Mouse (Mus musculus): ENCODE measurements around the gene Sugct. TPM values are rescaled to one million over a fixed set of nuclear protein-coding genes. Genes with fewer than 3 reads are reported as not detected.
A peak's percentile ranks its signal among the peaks of the same experiment; 100 is the strongest.

Gene Sugct
- polyA plus RNA-seq, 1 experiment from 2014 or later, result 3.6 TPM

GRCm38 (mm10) chr13:17296912-17297311 lies 398.4 kb downstream of the Sugct start:
- Histone ChIP-seq H3K36me3 (ENCODE audit: control insufficient read depth, insufficient read depth, low read length) (no peaks in the 10 kb centered on the region), H3K27me3 (ENCODE audit: control insufficient read depth, insufficient read depth, low read length) (no peaks in the 10 kb centered on the region), H3K4me1 (replicated peaks; ENCODE audit: control insufficient read depth, insufficient read depth, low read length) (no peaks in the 10 kb centered on the region), H3K9me3 (ENCODE audit: control insufficient read depth, low read length) (no peaks in the 10 kb centered on the region), H3K4me3 (ENCODE audit: low read depth, low read length) (no peak overlapping the region), H3K9ac (ENCODE audit: low read length) (no peak overlapping the region), H3K4me2 (ENCODE audit: low read depth, low read length, severe bottlenecking) (no peak overlapping the region), H3K27ac (ENCODE audit: low read depth, low read length) (no peak overlapping the region)
- WGBS, result 30% methylated on average over 4 of the region's 4 CpGs
- ATAC-seq (replicated peaks; ENCODE audit: low FRiP score) (peak; percentile 32; the same call in 1 of the 2 replicates), DNase-seq (ENCODE audit: low spot score) (no peak)

GRCm38 (mm10) chr13:17296460-17296859 lies 398.9 kb downstream of the Sugct start:
- no peaks in the 10 kb centered on the region for H3K36me3 ChIP-seq (ENCODE audit: control insufficient read depth, insufficient read depth, low read length)
- H3K9ac ChIP-seq (ENCODE audit: low read length), result no peak overlapping the region
- H3K27ac ChIP-seq (ENCODE audit: low read depth, low read length), result no peak overlapping the region
- WGBS, result 77% methylated on average over 3 of the region's 3 CpGs
- H3K9me3 ChIP-seq (ENCODE audit: control insufficient read depth, low read length), result no peaks in the 10 kb centered on the region
- no peak overlapping the region for H3K4me3 ChIP-seq (ENCODE audit: low read depth, low read length)
- H3K4me2 ChIP-seq (ENCODE audit: low read depth, low read length, severe bottlenecking), result no peak overlapping the region
- DNase-seq (ENCODE audit: low spot score), result no peak
- ATAC-seq (replicated peaks; ENCODE audit: low FRiP score), result no peak
- H3K27me3 ChIP-seq (ENCODE audit: control insufficient read depth, insufficient read depth, low read length), result no peaks in the 10 kb centered on the region
- no peaks in the 10 kb centered on the region for H3K4me1 ChIP-seq (replicated peaks; ENCODE audit: control insufficient read depth, insufficient read depth, low read length)

GRCm38 (mm10) chr13:17291057-17291456 lies 404.3 kb downstream of the Sugct start:
- Histone ChIP-seq H3K4me2 (ENCODE audit: low read depth, low read length, severe bottlenecking) (no peak overlapping the region), H3K9ac (ENCODE audit: low read length) (no peak overlapping the region), H3K4me1 (replicated peaks; ENCODE audit: control insufficient read depth, insufficient read depth, low read length) (no peaks in the 10 kb centered on the region), H3K27ac (ENCODE audit: low read depth, low read length) (no peak overlapping the region), H3K4me3 (ENCODE audit: low read depth, low read length) (no peak overlapping the region), H3K36me3 (ENCODE audit: control insufficient read depth, insufficient read depth, low read length) (no peaks in the 10 kb centered on the region), H3K9me3 (ENCODE audit: control insufficient read depth, low read length) (no peaks in the 10 kb centered on the region), H3K27me3 (ENCODE audit: control insufficient read depth, insufficient read depth, low read length) (no peaks in the 10 kb centered on the region)
- WGBS, result 90% methylated on average over 3 of the region's 3 CpGs
- DNase-seq (ENCODE audit: low spot score), result no peak
- no peak for ATAC-seq (replicated peaks; ENCODE audit: low FRiP score)

- WGBS, result 40% methylated on average over 1 of the region's 1 CpGs
- Histone ChIP-seq H3K4me2 (ENCODE audit: low read depth, low read length, severe bottlenecking) (no peak overlapping the region), H3K4me1 (replicated peaks; ENCODE audit: control insufficient read depth, insufficient read depth, low read length) (no peaks in the 10 kb centered on the region), H3K36me3 (ENCODE audit: control insufficient read depth, insufficient read depth, low read length) (no peaks in the 10 kb centered on the region), H3K9ac (ENCODE audit: low read length) (no peak overlapping the region), H3K27me3 (ENCODE audit: control insufficient read depth, insufficient read depth, low read length) (no peaks in the 10 kb centered on the region), H3K4me3 (ENCODE audit: low read depth, low read length) (no peak overlapping the region), H3K9me3 (ENCODE audit: control insufficient read depth, low read length) (no peaks in the 10 kb centered on the region), H3K27ac (ENCODE audit: low read depth, low read length) (no peak overlapping the region)
- DNase-seq (ENCODE audit: low spot score), result no peak
- no peak for ATAC-seq (replicated peaks; ENCODE audit: low FRiP score)
These were observed 407.0 kb downstream of the Sugct start for GRCm38 (mm10) chr13:17288377-17288776.

- H3K4me2 ChIP-seq (ENCODE audit: low read depth, low read length, severe bottlenecking), result no peak overlapping the region
- H3K4me3 ChIP-seq (ENCODE audit: low read depth, low read length), result no peak overlapping the region
- ATAC-seq (replicated peaks; ENCODE audit: low FRiP score) (no peak), DNase-seq (ENCODE audit: low spot score) (no peak)
- H3K36me3 ChIP-seq (ENCODE audit: control insufficient read depth, insufficient read depth, low read length), result no peaks in the 10 kb centered on the region
- H3K9me3 ChIP-seq (ENCODE audit: control insufficient read depth, low read length), result no peaks in the 10 kb centered on the region
- no peak overlapping the region for H3K9ac ChIP-seq (ENCODE audit: low read length)
- WGBS, result 88% methylated on average over 3 of the region's 3 CpGs
- H3K4me1 ChIP-seq (replicated peaks; ENCODE audit: control insufficient read depth, insufficient read depth, low read length), result no peaks in the 10 kb centered on the region
- no peaks in the 10 kb centered on the region for H3K27me3 ChIP-seq (ENCODE audit: control insufficient read depth, insufficient read depth, low read length)
- H3K27ac ChIP-seq (ENCODE audit: low read depth, low read length), result no peak overlapping the region
These were observed 449.4 kb downstream of the Sugct start for GRCm38 (mm10) chr13:17245936-17246335.

- Histone ChIP-seq H3K4me3 (ENCODE audit: low read depth, low read length) (no peak overlapping the region), H3K4me1 (replicated peaks; ENCODE audit: control insufficient read depth, insufficient read depth, low read length) (no peaks in the 10 kb centered on the region), H3K4me2 (ENCODE audit: low read depth, low read length, severe bottlenecking) (no peak overlapping the region), H3K36me3 (ENCODE audit: control insufficient read depth, insufficient read depth, low read length) (no peaks in the 10 kb centered on the region), H3K9me3 (ENCODE audit: control insufficient read depth, low read length) (no peaks in the 10 kb centered on the region), H3K9ac (ENCODE audit: low read length) (no peak overlapping the region), H3K27me3 (ENCODE audit: control insufficient read depth, insufficient read depth, low read length) (no peaks in the 10 kb centered on the region), H3K27ac (ENCODE audit: low read depth, low read length) (no peak overlapping the region)
- ATAC-seq (replicated peaks; ENCODE audit: low FRiP score) (no peak), DNase-seq (ENCODE audit: low spot score) (no peak)
- WGBS, result 69% methylated on average over 3 of the region's 3 CpGs
These were observed 478.8 kb downstream of the Sugct start for GRCm38 (mm10) chr13:17216524-17216923.

- ATAC-seq (replicated peaks; ENCODE audit: low FRiP score), result no peak
These were observed 482.7 kb downstream of the Sugct start for GRCm38 (mm10) chr13:17212681-17213080.

GRCm38 (mm10) chr13:17190180-17190762 lies 505.1 kb downstream of the Sugct start:
- ATAC-seq (replicated peaks; ENCODE audit: low FRiP score) (no peak), DNase-seq (ENCODE audit: low spot score) (no peak)
- H3K36me3 ChIP-seq (ENCODE audit: control insufficient read depth, insufficient read depth, low read length), result no peaks in the 10 kb centered on the region
- H3K27me3 ChIP-seq (ENCODE audit: control insufficient read depth, insufficient read depth, low read length), result no peaks in the 10 kb centered on the region
- no peaks in the 10 kb centered on the region for H3K4me1 ChIP-seq (replicated peaks; ENCODE audit: control insufficient read depth, insufficient read depth, low read length)
- no peak overlapping the region for H3K9ac ChIP-seq (ENCODE audit: low read length)
- no peak overlapping the region for H3K27ac ChIP-seq (ENCODE audit: low read depth, low read length)
- H3K9me3 ChIP-seq (ENCODE audit: control insufficient read depth, low read length), result no peaks in the 10 kb centered on the region
- no peak overlapping the region for H3K4me2 ChIP-seq (ENCODE audit: low read depth, low read length, severe bottlenecking)
- 45% methylated on average over 3 of the region's 3 CpGs for WGBS
- no peak overlapping the region for H3K4me3 ChIP-seq (ENCODE audit: low read depth, low read length)

More at GRCm38 (mm10) chr13:17212681-17213080, 482.7 kb downstream of the Sugct start:
- Histone ChIP-seq H3K36me3 (ENCODE audit: control insufficient read depth, insufficient read depth, low read length) (no peaks in the 10 kb centered on the region), H3K4me1 (replicated peaks; ENCODE audit: control insufficient read depth, insufficient read depth, low read length) (no peaks in the 10 kb centered on the region), H3K27ac (ENCODE audit: low read depth, low read length) (no peak overlapping the region), H3K4me3 (ENCODE audit: low read depth, low read length) (no peak overlapping the region), H3K27me3 (ENCODE audit: control insufficient read depth, insufficient read depth, low read length) (no peaks in the 10 kb centered on the region), H3K9ac (ENCODE audit: low read length) (no peak overlapping the region), H3K4me2 (ENCODE audit: low read depth, low read length, severe bottlenecking) (no peak overlapping the region), H3K9me3 (ENCODE audit: control insufficient read depth, low read length) (no peaks in the 10 kb centered on the region)
- DNase-seq (ENCODE audit: low spot score), result no peak

GRCm38 (mm10) chr13:17185253-17185652 lies 510.1 kb downstream of the Sugct start:
- no peak overlapping the region for H3K27ac ChIP-seq (ENCODE audit: low read depth, low read length)
- H3K4me3 ChIP-seq (ENCODE audit: low read depth, low read length), result no peak overlapping the region
- ATAC-seq (replicated peaks; ENCODE audit: low FRiP score) (no peak), DNase-seq (ENCODE audit: low spot score) (no peak)
- no peaks in the 10 kb centered on the region for H3K4me1 ChIP-seq (replicated peaks; ENCODE audit: control insufficient read depth, insufficient read depth, low read length)
- H3K27me3 ChIP-seq (ENCODE audit: control insufficient read depth, insufficient read depth, low read length), result no peaks in the 10 kb centered on the region
- no peak overlapping the region for H3K4me2 ChIP-seq (ENCODE audit: low read depth, low read length, severe bottlenecking)
- H3K9me3 ChIP-seq (ENCODE audit: control insufficient read depth, low read length), result no peaks in the 10 kb centered on the region
- no peaks in the 10 kb centered on the region for H3K36me3 ChIP-seq (ENCODE audit: control insufficient read depth, insufficient read depth, low read length)
- WGBS, result 75% methylated on average over 8 of the region's 8 CpGs
- no peak overlapping the region for H3K9ac ChIP-seq (ENCODE audit: low read length)

Data from forebrain, embryonic 11.5 days (tissue).